Mouse (Mus musculus) heart, postnatal 10 days (tissue): ENCODE data around the gene Crtc3. TPM values are rescaled to one million over a fixed set of nuclear protein-coding genes. Genes with fewer than 3 reads are reported as not detected.

Experiments
- DNase-seq, 2 experiments: peaks; one replicate each; pipeline ENCODE4 v3.0.0; 2021
- intact Hi-C: fragments of 180-260 bp; cut with DNase I; formaldehyde crosslinking; loops from one replicate; pipeline ENCODE4 v1.15.1; 2025
- total RNA-seq, 2 experiments: library from RNA; stranded (reverse); gene quantifications; 2 replicates each; pipeline ENCODE4 v1.2.3; 2021

Gene Crtc3
- total RNA-seq, 2 experiments from 2014 or later, result 20.6 to 20.7 TPM

- intact Hi-C loops, result loop anchor here (5.0 kb wide), 1 partner anchor 73 kb away; the partner anchor contains the start of gene Crtc3
- DNase-seq, result no peak
Observed at GRCm38 (mm10) chr7:80614042-80614441, 74.6 kb downstream of the Crtc3 start.

DNA sequence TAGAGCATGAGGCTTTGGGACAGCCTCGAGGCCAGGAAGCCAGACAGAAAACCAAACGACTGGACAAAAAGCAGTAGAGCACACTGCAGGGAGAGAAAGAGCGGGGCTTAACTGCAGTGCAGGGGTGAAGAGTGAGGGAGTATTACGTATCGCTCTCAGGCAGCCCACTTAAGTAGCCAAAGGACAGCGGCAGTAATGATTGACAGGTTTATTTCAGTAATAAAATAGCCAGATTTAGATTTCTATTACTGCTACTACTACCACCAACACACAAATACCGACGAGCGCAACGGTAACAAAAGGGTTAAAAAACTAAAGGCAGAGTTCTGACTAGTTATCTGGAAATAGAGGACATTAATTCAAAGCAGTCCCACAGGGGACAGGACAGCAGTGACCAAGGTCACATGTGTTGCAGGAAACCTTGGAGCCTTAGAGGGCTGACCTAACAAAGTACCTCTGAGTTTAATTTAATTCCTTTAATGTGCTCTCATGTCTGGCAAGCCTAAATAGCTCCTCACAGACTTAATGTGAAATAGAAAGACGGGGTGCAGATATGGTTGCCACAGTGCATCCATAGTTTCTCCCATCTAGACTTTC is 76.4 kb downstream of the Crtc3 start:
- DNase-seq, result peak in 1 of 2 experiments; percentile 38
- intact Hi-C loops, result loop anchor here (5.0 kb wide), 1 partner anchor 75 kb away; the partner anchor contains the start of gene Crtc3

DNA sequence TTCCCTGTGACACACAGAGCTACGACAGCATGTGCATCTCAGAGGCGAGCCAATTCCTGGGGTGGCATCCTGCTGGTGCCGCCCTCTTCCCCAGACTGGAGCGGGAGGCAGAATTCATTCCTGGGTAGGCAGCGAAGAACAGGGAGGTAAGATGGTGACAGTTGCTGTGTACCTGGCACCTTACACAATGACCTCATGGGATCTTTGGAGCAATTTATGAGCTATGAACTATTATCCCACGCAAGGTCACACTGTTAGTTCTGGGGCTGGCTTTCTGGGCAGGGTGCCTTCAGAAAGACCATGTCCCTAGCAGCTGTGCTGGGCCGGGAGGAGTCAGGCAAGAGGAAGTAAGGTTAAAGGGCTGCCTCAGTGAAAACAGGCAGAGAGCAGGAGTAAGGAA is 77.0 kb downstream of the Crtc3 start:
- DNase-seq, result peak in 1 of 2 experiments; percentile 30
- intact Hi-C loops, result loop anchor here (5.0 kb wide), 1 partner anchor 76 kb away; the partner anchor contains the start of gene Crtc3

GRCm38 (mm10) chr7:80607503-80607902 is 81.2 kb downstream of the Crtc3 start:
- intact Hi-C loops, result loop anchor here (10.0 kb wide), 1 partner anchor 237 kb away; no protein-coding TSS in a partner anchor
- DNase-seq, result no peak

DNA sequence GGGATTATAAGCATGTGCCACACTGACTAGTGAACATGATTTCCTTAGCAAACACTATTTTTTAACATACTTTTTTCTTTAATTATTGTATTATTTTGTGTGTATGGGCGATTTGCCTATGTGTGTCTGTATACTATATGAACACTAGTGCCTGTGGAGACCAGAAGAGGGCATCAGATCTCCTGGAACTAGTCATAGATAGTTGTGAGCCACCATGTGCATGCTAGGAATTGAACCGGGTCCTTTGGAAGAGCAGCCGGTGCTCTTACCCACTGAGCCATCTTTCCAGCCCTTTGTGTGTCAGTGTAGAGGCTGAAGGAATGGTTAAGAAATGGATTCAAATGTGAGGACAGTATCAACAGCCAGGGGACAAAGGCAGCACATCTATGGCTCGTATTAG is 82.2 kb downstream of the Crtc3 start:
- no peak for DNase-seq
- intact Hi-C loops, result loop anchor here (10.0 kb wide), 1 partner anchor 238 kb away; no protein-coding TSS in a partner anchor

DNA sequence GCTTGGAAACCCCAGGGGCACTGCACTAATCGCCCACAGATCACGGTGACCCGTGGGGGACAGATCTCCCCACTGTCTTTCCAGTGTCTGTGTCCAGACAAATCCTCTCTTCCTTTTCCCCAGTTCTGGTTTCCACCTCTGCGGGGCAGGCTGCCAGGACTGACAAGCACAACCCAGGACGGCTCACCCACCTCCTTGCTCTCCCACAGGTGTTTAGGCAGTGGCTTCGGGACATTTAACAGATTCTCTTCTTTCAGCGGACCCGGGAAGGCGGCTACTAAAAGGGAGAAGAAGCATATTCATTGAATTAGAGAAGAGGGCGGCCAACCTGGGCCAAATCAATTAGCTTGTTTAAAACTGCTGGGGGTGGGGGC is 83.1 kb downstream of the Crtc3 start:
- DNase-seq, result no peak

DNA sequence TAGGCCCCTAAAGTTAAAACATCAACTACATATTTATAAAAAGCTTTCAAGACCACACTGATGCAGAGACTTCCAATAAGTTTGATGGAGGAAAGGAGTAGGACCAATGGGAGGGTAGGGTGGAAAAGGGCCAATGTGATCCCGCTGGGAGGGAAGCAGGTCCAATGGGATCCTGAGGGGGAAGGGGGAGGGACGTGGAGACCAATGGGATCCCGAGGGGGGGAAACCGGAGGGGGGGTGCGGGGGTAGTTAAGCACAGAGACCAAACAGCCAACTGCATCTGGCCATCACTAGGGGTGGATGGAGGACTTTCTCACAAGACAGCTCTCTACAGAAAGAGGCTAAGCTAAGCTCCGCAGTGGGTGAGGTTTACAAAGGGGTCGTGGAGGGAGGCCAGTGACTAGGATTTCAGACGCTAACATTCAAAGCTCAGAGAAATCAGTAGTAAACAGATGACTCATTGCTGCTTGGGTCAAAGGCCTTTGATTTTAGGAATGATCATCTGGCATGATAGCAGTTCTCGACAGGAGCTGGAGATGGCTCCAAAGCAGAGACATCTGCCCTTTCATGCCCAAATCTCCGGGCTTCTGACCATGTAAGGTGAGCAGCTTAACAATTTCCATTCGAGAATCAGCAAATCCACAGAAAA is 83.6 kb downstream of the Crtc3 start:
- DNase-seq, result no peak
- intact Hi-C loops, result loop anchor here (10.0 kb wide), 1 partner anchor 240 kb away; no protein-coding TSS in a partner anchor

More for the DNA sequence above, 83.1 kb downstream of the Crtc3 start:
- intact Hi-C loops, result loop anchor here (10.0 kb wide), 1 partner anchor 239 kb away; no protein-coding TSS in a partner anchor

- DNase-seq, result no peak
- intact Hi-C loops, result loop anchor here (10.0 kb wide), 1 partner anchor 242 kb away; no protein-coding TSS in a partner anchor
Observed at GRCm38 (mm10) chr7:80602574-80602973, 86.1 kb downstream of the Crtc3 start.

- intact Hi-C loops, result no loop called here
- no peak for DNase-seq
Observed at GRCm38 (mm10) chr7:80598436-80598985, 90.2 kb downstream of the Crtc3 start.

GRCm38 (mm10) chr7:80597900-80598299 is 90.8 kb downstream of the Crtc3 start:
- DNase-seq, result no peak
- intact Hi-C loops, result no loop called here

GRCm38 (mm10) chr7:80589054-80589746 is 99.5 kb downstream of the Crtc3 start:
- intact Hi-C loops, result loop anchor here (5.0 kb wide), 1 partner anchor 98 kb away; the partner anchor contains the start of gene Crtc3

DNA sequence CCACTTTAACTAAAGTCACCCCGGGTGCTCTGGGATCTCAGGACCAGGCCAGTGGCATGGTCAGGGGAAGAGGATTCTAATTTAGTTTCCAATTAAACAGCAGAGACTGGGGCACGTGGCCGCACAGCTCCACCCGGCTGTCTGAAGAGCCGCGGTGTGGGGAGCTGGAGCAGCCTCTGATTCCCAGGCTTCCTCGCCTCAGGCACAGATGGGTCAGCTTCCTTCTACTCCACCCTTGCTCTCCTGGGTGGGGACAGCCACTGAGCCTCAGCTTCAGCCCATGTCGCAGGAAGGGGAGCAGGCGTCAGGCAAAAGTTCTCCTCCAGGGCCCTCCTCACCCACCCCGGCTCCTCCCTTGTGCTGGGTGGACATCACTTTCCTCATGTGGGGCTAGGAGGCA is 101.0 kb downstream of the Crtc3 start:
- intact Hi-C loops, result loop anchor here (2.0 to 5.0 kb wide), 2 partner anchors 100 to 247 kb away; partner anchors contain the start of genes Crtc3 and Unc45a
- peak; percentile 42 to 50 for DNase-seq

More at GRCm38 (mm10) chr7:80589054-80589746, 99.5 kb downstream of the Crtc3 start:
- DNase-seq, result no peak

DNA sequence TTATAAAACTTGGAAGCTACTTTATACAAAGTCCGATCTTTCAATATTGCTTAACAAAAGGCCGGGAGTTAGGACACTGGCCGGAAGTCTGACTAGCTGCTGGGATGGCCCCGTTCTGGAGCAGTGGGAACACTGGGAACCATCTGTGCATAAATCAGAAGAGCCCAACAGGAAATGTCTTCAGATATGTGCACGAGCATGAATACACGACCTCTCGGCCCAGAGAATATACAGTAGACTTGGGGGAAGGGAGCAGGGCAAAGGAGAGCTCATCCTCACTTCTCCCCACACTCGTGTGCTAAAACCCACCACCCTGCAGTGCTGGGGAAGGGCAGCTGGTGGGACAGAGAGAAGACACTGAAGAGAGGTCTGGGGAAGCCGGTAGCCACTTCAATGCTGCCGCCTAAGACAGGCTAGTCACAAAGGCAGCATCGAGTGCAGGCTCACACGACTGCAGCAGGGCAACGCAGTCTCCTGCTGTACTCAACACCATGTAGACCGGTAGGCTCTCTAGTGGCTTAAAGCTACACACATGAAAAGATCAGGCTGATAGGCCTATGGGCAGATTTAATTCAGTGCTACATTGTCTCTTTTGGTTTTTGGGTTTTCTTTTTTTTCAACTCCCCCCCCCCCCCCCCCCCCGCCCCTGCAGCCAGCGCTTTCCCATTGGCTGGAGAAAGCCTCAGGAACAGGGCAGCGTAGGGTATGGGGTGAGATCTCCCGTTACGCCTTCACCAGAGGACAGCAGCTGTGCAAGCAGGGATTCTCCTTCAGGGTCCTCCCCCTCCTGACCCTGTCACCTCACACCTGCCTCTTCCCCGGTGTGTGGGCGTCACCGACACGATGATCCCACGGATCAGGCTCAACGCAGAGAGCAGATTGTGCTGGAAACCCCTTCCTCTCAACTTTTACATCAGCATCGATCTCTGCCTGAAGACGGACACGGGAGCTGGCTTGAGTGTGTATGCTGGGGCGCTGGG is 101.7 kb downstream of the Crtc3 start:
- DNase-seq, result peak; percentile 37 to 50
- intact Hi-C loops, result loop anchor here (2.0 to 5.0 kb wide), 2 partner anchors 100 to 246 kb away; partner anchors contain the start of genes Crtc3 and Unc45a

DNA sequence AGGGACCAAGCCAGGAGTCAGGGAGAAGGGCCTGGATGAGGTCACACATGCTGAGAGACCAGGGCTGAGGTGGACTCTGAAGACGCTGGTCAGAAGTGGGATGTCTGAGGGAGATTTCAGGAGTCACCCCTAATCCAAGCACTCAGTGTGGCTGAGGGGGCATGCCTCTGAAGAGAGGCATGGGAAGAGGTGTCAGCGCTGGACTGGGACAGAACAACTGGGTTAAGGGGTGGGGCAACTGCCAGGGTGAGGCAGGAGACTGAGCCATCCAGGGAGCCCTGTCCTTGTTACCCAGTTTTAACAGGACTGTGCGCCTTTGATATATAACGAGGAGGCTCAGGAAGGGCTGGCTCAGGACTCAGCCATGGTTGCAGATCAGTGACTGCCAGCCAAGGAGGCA is 102.5 kb downstream of the Crtc3 start:
- intact Hi-C loops, result loop anchor here (2.0 to 5.0 kb wide), 2 partner anchors 101 to 245 kb away; partner anchors contain the start of genes Crtc3 and Unc45a
- DNase-seq, result peak in 1 of 2 experiments; percentile 19

DNA sequence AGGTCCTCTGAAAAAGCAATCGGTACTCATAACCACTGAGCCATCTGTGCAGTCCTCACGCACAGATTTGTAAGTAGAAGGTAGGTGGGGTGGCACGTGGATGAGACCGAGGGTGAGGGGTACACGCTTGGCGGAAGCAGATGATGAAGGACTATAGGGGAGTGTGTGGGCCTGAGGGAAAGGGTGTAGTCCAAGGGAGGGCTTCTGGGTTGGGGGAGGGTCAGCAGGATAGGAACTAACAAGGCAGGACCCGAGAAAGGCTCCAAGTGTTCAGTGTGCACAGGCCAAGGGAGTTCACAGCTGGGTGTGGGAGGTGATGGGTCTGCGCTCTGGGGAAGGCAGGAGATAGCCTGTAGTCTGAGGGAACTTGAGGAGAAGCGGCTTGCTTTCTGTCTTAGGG is 103.3 kb downstream of the Crtc3 start:
- no peak for DNase-seq
- intact Hi-C loops, result loop anchor here (5.0 kb wide), 1 partner anchor 102 kb away; the partner anchor contains the start of gene Crtc3

GRCm38 (mm10) chr7:80583981-80584380 is 104.7 kb downstream of the Crtc3 start:
- intact Hi-C loops, result loop anchor here (1.0 to 5.0 kb wide), 2 partner anchors 112 to 198 kb away; no protein-coding TSS in a partner anchor

DNA sequence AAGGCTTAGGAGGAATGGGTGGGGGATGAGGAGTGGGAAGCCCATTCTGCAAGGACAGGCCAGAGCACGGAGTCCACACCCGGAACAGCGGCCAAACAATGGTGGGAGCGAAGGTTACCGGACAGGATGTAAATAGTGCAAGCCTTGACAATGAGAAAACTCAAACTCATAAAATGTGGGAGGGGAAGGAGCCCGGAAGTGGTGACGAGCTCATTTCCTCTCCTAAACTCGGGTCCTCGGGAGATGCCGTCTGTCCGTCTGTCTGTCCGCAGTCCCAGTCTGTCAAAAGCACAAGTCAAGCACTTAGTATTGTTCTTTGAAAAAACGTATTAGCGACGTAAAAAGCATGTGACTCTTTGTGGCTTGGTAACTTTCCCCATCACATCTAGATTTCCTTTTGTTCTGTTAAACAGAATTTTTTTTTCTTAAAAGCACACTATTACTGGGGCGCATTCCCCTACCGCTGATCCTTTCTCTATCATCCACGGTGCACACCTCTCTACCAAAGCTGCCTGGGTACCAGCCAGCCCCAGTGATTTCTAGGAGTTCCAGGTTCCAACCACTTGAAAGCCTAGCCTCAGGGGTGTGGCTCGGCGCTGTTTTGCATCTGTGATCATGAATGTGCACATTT is 105.7 kb downstream of the Crtc3 start:
- intact Hi-C loops, result loop anchor here (5.0 kb wide), 1 partner anchor 111 kb away; no protein-coding TSS in a partner anchor
- DNase-seq, result peak; percentile 68 to 70

More at GRCm38 (mm10) chr7:80583981-80584380, 104.7 kb downstream of the Crtc3 start:
- DNase-seq, result peak; percentile 73 to 76

DNA sequence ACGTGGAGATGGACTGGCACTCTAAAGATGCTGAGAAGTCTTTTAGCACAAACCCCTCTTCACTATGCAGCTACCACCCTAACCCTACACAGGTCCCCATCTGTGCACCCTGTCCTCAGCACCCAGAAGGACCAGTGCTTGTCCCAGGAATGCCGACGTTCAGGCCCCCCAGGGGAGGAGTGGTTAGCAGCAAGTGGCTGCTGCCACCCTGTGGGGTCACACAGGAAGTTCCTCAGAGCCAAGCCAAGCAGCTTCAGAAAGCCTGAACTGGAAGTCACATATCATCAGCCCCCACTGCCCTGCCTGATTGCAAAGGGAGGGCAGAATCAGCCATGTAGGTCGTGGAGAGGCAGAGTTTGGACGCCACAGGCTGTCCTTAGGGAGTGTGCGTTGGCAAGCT is 108.3 kb downstream of the Crtc3 start:
- intact Hi-C loops, result loop anchor here (1.0 to 5.0 kb wide), 2 partner anchors 108 to 194 kb away; no protein-coding TSS in a partner anchor
- DNase-seq, result peak; percentile 64 to 68
